Mouse (Mus musculus): ENCODE data around the gene Alx3.
"Not testable (repeated sequence)": the region's sequence is repeated elsewhere in the genome, so short reads cannot be mapped to it uniquely, and the experiment has no call there.

Gene Alx3

DNA sequence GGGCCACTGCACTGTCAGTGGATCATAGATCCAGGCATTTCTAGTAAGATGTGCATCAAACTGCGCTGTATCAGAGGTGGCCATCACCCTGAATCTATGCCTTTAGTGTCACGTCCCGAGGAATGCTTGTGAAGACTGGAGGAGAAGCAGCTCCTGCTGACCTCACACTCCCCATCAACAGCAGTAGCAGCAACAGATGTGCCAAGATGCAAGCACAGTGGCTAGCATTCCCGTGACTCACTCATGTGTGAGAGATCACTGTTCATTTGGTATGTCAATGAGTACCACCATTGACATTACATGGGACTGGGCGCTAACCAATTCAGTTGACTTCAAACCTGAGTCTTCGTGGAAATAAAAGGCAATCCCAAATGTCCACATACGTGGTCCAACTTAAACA is 32.8 kb downstream of the Alx3 start:
- DNase-seq: no peak

DNA sequence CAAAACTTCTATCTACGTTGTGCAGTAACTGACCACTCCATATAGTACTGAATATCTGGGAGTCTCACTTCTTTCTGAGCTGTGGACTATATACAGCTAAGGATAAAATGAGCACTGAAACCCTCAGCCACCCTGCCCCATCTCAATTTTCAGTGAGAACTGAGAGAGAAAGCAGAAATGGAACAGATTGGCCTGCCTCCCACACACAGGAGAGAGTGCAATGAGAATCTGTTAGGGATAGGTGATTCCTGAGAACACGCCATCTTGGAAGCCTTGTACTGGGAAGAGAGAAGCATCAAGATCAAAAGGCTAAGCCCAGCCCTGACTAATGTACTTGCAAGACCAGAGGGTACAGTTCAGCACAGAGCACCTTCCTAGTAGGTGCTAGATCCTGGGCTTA is 33.7 kb downstream of the Alx3 start:
- DNase-seq: no peak

DNA sequence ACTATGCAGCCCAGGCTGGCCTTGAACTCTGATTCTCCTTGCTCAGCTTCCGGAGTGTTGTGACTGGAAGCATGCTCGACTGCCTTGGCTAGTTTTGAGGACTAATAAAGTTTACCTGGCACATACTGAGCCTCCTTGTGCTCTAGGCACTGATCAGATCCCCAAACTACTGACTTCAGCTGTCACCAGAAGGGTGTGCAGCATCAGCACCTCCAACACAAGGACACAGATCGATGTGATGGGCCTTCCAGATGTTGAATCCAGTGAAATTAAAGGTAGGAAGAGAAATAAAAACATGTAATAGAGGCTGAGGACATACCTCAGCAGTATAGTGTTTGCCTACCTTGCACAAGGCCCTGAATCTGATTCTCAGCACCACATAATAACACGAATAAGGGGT is 34.6 kb downstream of the Alx3 start:
- DNase-seq: no peak

DNA sequence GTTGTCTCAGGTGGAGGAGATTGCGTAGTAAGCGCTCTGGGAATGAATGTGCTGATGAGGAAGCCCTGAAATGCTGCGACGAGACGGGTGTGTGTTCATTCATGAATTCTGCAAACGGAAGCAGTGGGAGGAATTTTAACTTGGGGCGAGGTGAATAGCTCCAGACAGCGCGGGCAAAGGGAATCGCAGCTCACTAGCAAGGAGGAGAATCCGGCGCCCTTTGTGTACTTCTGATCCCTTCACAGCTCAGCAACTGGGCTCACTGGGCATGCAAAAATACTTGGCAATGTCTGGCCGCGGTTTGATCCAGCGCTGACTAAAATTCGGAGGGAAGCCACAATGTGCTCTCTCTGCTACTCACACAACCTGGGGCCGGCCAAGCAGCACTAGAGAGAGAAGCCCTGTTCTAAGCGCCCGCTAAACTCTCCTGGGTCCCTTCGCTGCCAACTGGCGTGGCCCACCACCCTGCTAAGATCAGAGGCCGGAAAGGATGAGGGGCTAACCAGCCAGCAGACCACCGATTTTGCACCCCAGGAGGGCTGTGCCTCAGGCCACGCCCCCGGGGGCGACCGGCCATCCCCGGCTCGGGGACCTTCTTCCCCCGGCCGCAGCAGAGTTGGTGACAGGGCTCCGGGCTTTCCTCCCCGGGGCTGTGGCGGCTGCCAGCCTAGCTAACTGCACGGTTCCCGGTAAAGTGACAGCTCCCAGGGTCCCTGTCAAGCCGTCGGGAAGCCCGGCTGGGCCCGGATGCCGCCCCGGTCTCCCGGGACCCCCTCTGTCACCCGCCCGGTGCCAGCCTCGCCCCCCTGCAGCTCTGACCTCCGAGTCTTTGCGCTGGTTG is 36.1 kb downstream of the Alx3 start, which contains the start of gene Gm10961:
Gm10961 (plus strand) TSS at position 641 of the 841 bp plus-strand sequence.
- peak; percentile 31 for DNase-seq

DNA sequence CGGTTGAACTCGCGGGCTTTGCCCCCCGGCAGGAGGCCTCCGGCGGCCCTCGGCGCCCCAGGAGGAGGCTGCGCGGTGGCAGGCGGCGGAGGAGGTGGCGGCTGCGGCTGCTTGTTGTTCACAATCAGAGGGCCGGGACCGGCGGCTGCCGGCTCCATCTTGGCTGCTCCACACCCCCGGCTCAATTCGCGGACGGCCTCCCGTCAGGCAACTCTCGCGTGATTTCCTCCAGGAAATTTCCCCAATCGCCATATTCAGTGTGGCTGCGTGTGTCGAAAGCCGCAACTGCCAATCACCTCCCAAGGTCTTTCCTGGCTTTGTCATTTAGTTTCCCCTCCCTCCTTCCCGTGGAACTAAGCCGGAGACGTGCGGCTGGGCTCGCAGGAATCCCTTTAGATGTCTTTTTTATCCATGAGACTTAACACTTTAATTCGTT is 36.7 kb downstream of the Alx3 start, which contains the start of gene Strip1:
Strip1 (minus strand) TSS at position 172 of the 436 bp plus-strand sequence.
- DNase-seq: peak; percentile 92

DNA sequence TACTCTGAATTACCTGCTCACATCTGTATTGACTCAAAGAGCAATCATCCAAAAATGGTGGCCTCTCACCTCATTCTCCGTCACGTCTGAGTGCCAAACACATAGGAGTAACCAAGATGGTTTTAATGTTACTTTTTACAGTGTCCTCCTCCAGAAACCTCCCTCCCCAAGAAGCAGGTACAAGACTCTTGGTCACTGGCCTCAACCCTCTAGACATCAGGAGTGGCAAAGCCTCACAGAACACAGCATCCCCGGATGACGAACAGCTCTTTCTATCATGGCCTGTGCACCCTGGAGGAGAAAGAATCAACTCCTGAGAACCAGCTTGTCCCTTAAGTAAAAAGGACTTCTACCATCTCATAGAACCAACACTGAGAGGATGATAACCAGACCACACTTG is 38.0 kb downstream of the Alx3 start:
- DNase-seq: no peak

DNA sequence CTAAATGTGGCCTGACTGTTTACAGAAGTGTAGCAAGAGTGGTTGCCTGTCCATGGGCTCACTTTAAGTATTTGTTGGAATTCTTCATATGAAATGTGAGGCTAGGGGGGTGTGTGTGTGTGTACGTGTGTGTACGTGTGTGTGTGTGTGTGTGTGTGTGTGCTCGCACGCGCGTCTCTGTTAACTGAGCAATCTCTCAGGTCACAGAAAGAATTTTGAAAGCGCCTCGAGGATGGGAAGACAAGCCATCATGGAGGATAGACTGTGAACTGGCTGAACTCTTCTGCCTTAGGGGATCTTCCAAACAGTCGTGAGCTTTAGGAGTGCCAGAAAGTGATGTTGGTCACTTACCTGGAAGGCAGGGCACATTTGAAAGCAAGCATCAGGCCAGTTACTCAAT is 39.1 kb downstream of the Alx3 start:
- no peak for DNase-seq

DNA sequence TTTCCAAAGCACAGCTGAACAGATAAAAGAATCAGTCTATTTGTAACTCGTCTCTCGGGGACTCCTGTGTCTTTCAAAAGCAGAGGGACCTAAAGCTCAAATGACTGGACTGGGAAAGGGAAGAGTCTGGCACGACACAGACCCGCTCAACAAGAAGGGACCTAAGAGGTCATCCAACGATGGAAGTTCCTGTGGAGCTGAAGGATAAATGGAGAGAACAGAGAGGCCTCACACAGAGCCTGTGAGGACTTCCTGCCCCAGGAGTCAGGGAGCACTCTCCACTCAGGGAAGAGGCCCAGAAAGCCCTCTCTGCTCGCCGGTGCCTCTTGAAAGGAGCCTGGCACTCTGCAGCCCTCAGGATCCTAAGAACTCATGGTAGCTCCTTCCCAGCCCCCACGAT is 41.0 kb downstream of the Alx3 start:
- DNase-seq: no peak

DNA sequence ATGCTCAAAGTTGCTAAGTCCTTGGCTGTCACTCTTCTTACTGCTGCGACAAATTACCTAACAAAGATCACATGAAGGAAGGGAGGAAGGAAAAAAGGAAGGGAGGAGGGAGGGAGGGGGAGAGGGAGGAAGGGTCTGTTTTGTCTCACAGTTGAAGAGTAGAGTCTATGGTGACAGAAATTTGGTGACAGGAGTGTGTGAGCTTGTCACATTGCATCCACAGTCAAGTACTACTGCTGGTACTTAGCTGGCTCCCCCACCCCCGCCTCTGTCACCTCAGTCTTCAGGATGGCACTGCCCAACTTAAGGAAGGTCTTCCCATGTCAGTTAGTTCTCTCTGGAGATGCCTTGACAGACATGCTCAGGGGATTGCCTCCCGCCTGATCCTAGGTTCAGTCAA is 41.4 kb downstream of the Alx3 start:
- no peak for DNase-seq

DNA sequence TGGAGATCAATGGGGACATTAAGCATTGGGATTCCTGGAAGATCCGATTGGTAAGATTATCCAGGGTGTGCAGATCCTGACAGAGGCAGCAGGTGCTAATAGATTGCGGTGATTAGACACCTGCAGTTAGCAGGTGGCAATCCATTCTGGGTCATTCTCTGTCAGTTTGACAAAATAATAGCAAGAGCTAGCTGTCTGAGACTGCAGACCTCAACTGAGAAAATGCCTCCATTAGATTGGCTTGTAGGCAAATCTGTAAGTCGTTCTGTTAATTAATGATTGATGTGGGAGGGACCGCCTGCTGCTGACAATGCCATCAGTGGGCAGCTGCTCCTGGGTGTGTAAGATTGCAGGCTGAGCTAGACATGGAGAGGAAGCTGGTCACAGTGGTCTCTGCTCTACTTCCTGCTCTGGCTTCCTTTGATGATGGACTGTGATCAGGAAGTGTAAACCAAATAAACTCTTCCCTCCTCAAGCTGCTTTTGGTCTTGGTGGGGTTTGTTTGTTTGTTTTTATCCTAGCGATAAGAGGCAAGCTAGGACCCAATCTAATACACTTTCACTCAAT is 42.9 kb downstream of the Alx3 start:
- no peak for DNase-seq

DNA sequence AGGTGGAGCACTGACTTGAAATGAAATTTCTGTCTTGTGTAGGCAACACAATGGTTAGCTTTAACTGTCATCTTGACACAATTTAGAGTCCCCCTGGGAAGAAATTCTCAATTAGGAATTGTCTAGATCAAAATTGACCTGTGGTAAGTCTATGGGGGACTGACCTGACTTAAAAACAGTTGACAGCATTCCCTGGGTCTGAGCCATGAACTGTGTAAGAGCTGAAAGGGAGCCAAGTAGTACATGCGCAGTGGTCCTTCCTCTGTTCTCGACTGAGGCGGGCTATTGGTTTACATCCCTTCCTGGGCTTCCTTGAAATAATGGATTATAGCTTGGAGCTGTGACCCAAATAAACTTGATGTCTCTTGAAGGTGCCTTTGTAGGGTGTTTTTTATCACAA is 52.1 kb downstream of the Alx3 start:
- no peak for DNase-seq

DNA sequence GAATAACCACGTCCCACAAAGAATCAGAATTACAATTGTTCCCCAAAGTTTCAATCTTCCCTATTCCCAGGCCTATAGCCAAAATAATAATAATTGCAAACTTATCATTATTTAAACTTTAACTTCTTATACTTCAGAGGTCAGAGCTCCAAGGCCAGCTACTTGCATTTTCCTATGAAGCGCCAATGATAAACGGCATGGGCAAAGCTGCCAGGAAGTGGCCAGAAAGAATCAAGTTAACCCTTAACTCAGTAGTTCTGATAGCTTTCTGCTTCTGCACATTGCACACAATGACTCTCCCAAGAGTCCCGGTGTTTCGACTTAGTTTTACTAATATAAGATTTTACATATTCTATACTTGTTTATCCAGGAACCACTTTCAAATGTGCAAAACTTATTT is 55.4 kb downstream of the Alx3 start:
- not testable (repeated sequence) for DNase-seq

DNA sequence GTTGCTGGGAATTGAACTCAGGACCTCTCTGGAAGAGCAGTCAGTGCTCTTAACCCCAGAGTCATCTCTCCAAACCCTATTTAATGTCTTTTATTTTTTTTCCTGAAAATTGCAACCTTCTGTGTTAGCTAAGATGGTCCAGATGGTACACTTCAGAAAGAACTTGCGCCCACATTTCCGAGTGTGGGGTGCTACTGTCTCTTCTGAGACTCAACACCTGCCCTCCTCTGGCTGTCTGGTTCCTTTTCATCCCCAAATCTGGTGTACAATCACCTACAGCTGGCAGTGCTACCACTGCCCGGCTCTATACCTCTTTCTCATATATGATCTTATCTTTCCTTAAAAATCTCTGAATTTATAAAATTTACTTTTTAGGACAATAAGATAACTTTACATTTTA is 58.1 kb downstream of the Alx3 start:
- DNase-seq: no peak

DNA sequence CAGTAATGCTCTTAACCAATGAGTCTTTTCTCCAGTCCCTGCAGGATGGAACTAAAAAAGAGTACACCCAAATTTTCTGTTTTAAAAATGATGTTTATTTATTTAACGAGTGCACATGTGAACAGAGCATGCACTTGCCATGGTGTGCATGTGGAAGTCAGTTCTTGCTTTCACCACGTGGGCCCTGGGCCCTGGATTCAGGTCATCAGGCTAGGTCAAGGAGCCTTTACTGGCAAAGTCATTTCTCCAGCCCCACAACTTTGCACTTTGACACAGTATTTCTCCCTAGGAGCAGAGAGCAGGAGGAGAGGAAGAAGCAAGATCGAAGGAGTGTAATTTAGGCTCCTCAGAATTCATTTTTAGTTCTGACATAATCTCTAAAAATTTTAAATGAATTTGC is 60.0 kb downstream of the Alx3 start:
- no peak for DNase-seq
